Mouse (Mus musculus) intestine, embryonic 14.5 days (tissue): ENCODE results near the gene Gfod1. TPM values are rescaled to one million over a fixed set of nuclear protein-coding genes. Genes with fewer than 3 reads are reported as not detected.

ENCODE experiments used
- ATAC-seq: fragments of 200-750 bp; cut with Nextera tagmentation; replicated peaks from 2 replicates; pipeline ENCODE4 v1.8.0; 2017; ENCODE audit warnings: low read depth, moderate number of reproducible peaks, moderate TSS enrichment, moderate library complexity; ENCODE audit not compliant: low FRiP score, low TSS enrichment
- DNase-seq: peaks from one replicate; pipeline ENCODE4 v3.0.0-alpha.2; 2018; ENCODE audit warnings: low spot score
- H3K27ac ChIP-seq: fragments of 300-500 bp; sonication (generic); 2 replicates; pipeline ENCODE4 v1.5.1; 2014; ENCODE audit warnings: low read depth, mild to moderate bottlenecking, control low read depth
- H3K27me3 ChIP-seq: fragments of 300-500 bp; sonication (generic); replicated peaks from 2 replicates; pipeline ENCODE4 v1.6.1; 2014; ENCODE audit warnings: low read length, control low read depth; ENCODE audit not compliant: control insufficient read depth, insufficient read depth
- H3K36me3 ChIP-seq: fragments of 300-500 bp; sonication (generic); 2 replicates; pipeline ENCODE4 v1.6.1; 2014; ENCODE audit warnings: low read length, control low read depth; ENCODE audit not compliant: control insufficient read depth, insufficient read depth
- H3K4me1 ChIP-seq: fragments of 300-500 bp; sonication (generic); replicated peaks from 2 replicates; pipeline ENCODE4 v1.6.1; 2014; ENCODE audit warnings: low read length, control low read depth, mixed read lengths; ENCODE audit not compliant: control insufficient read depth, insufficient read depth
- H3K4me2 ChIP-seq: fragments of 300-500 bp; sonication (generic); 2 replicates; pipeline ENCODE4 v1.6.1; 2014; ENCODE audit warnings: low read length
- H3K4me3 ChIP-seq: fragments of 300-500 bp; sonication (generic); 2 replicates; pipeline ENCODE4 v1.5.1; 2014; ENCODE audit warnings: low read depth, low read length, control low read depth, mixed read lengths
- H3K9ac ChIP-seq: fragments of 300-500 bp; sonication (generic); 2 replicates; pipeline ENCODE4 v1.6.1; 2014; ENCODE audit warnings: mild to moderate bottlenecking, low read length
- H3K9me3 ChIP-seq: fragments of 300-500 bp; sonication (generic); 2 replicates; pipeline ENCODE4 v1.6.1; 2016; ENCODE audit warnings: low read length, control low read depth; ENCODE audit not compliant: control insufficient read depth
- WGBS: fragments of 180-500 bp; shearing (Covaris S2); extraction: QIAGEN DNeasy Blood & Tissue Kit; methylation state at CpG from one replicate; pipeline ENCODE4 v1.1.7; 2014; 5-methylcytosine and 5-hydroxymethylcytosine counted together
- polyA plus RNA-seq: library from polyadenylated mRNA; unstranded; fragments of >200 nt; fragmentation: Nextera tagmentation; extraction: Ambion mirVana; gene quantifications from 2 replicates; pipeline ENCODE4 v1.2.1, GENCODE M21; 2014

The Gfod1 gene
- polyA plus RNA-seq, 1 experiment from 2014 or later = 0.18 TPM

DNA sequence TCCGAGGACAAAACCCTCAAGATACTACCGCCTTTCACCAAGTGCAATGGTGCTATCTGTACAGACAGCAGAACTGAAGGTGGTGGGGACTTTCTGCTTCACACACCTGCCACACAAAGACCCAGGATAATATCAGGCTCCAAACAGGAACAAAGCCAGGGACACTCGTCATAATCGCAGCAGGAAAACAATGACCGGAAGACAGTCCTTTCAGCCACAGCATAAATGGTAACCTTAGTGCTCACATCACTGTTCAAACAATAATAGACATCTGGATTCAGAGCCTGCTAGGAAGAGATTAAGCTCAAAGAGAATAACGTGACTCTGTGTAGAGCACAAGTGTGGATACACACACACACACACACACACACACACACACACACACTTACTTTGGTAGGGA is 67.3 kb downstream of the Gfod1 start:
- ATAC-seq = no peak
- no peak overlapping the region for H3K9ac ChIP-seq
- no peaks in the 10 kb centered on the region for H3K9me3 ChIP-seq
- H3K4me1 ChIP-seq = peaks cover 12% of the 10 kb centered on the region
- H3K4me3 ChIP-seq = no peak overlapping the region
- no peak overlapping the region for H3K27ac ChIP-seq
- no peak for DNase-seq
- no peak overlapping the region for H3K4me2 ChIP-seq
- H3K36me3 ChIP-seq = no peaks in the 10 kb centered on the region
- no peaks in the 10 kb centered on the region for H3K27me3 ChIP-seq
- 68% methylated on average over 6 of the region's 6 CpGs for WGBS

- Histone ChIP-seq H3K4me2 (no peak overlapping the region), H3K36me3 (no peaks in the 10 kb centered on the region), H3K9ac (no peak overlapping the region), H3K27ac (no peak overlapping the region), H3K27me3 (no peaks in the 10 kb centered on the region), H3K4me1 (peaks cover 11% of the 10 kb centered on the region), H3K9me3 (no peaks in the 10 kb centered on the region), H3K4me3 (no peak overlapping the region)
- 67% methylated on average over 4 of the region's 4 CpGs for WGBS
- ATAC-seq (no peak), DNase-seq (no peak)
These were observed 68.0 kb downstream of the Gfod1 start for GRCm38 (mm10) chr13:43235982-43236381.

DNA sequence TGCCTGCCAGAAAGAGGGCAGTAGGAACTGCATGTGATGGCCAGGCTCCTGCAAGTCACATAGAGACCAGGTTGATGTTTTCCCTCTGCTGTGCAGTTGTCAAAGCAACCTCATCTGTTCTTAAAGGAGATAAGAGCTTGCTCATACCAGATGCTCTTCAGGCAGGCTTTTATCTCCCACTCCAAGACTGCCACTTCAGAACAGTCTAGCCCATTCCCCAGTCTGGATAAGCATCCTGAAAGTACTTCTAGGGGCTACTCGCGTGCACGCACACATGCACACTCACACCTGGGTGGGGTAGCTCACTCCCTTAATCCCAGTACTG is 68.4 kb downstream of the Gfod1 start:
- Histone ChIP-seq H3K9me3 (no peaks in the 10 kb centered on the region), H3K27ac (no peak overlapping the region), H3K4me1 (peaks cover 10% of the 10 kb centered on the region), H3K4me3 (no peak overlapping the region), H3K36me3 (no peaks in the 10 kb centered on the region), H3K27me3 (no peaks in the 10 kb centered on the region), H3K9ac (no peak overlapping the region), H3K4me2 (no peak overlapping the region)
- DNase-seq (no peak), ATAC-seq (no peak)
- 58% methylated on average over 3 of the region's 3 CpGs for WGBS

DNA sequence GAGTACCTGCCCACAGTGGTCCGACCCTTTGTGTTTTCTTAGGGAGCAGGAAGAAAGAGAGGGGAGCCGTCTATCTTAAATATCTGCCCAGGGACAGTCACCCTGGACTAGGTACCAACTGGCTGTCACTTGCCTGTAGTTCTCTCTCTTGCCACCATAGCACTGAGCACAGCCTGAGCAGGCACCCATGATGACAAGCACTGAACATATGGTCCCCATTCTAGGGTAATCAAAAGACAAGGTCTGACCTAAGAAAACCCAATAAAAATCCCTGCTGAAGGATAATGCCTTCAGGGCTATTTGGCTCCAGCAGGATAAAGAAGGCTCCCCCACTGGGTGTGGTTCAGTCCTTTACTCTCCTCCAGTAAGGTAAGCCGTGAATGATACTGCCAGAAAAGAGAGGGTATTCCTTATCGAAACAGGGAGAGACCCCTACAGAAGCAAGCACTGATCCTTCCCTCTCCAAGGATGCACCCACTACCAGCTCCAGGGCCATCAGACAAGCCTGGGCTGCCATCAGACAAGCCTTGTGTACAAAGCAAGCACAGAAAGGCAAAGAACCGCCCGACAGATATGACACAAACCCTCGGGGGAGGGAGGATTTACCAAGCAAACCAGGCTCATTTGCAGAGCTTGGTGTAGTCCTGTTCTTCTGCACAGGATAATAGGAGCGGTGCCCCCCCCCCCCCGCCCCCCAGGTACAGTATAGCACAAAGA is 68.9 kb downstream of the Gfod1 start:
- Histone ChIP-seq H3K27ac (no peak overlapping the region), H3K36me3 (no peaks in the 10 kb centered on the region), H3K9me3 (no peaks in the 10 kb centered on the region), H3K27me3 (no peaks in the 10 kb centered on the region), H3K4me2 (no peak overlapping the region), H3K9ac (no peak overlapping the region), H3K4me3 (no peak overlapping the region), H3K4me1 (peaks cover 10% of the 10 kb centered on the region)
- DNase-seq (no peak), ATAC-seq (no peak)
- 51% methylated on average over 9 of the region's 9 CpGs for WGBS

GRCm38 (mm10) chr13:43233331-43233730 is 70.6 kb downstream of the Gfod1 start:
- Histone ChIP-seq H3K4me2 (no peak overlapping the region), H3K27me3 (no peaks in the 10 kb centered on the region), H3K9me3 (no peaks in the 10 kb centered on the region), H3K36me3 (no peaks in the 10 kb centered on the region), H3K4me3 (no peak overlapping the region), H3K9ac (no peak overlapping the region), H3K4me1 (peaks cover 10% of the 10 kb centered on the region), H3K27ac (no peak overlapping the region)
- ATAC-seq (no peak), DNase-seq (no peak)
- WGBS = 75% methylated on average over 4 of the region's 4 CpGs

GRCm38 (mm10) chr13:43231965-43232860 is 71.8 kb downstream of the Gfod1 start:
- Histone ChIP-seq H3K9me3 (no peaks in the 10 kb centered on the region), H3K4me1 (peaks cover 10% of the 10 kb centered on the region), H3K4me2 (no peak overlapping the region), H3K27me3 (no peaks in the 10 kb centered on the region), H3K9ac (no peak overlapping the region), H3K27ac (no peak overlapping the region), H3K4me3 (no peak overlapping the region), H3K36me3 (no peaks in the 10 kb centered on the region)
- peak; percentile 62 for DNase-seq
- 23% methylated on average over 13 of the region's 13 CpGs for WGBS
- ATAC-seq = no peak

GRCm38 (mm10) chr13:43230842-43231241 is 73.1 kb downstream of the Gfod1 start:
- Histone ChIP-seq H3K9ac (no peak overlapping the region), H3K9me3 (no peaks in the 10 kb centered on the region), H3K4me1 (peaks cover 10% of the 10 kb centered on the region), H3K36me3 (no peaks in the 10 kb centered on the region), H3K4me3 (no peak overlapping the region), H3K27ac (no peak overlapping the region), H3K27me3 (no peaks in the 10 kb centered on the region), H3K4me2 (no peak overlapping the region)
- WGBS = 59% methylated on average over 4 of the region's 4 CpGs
- DNase-seq = no peak
- ATAC-seq = no peak

DNA sequence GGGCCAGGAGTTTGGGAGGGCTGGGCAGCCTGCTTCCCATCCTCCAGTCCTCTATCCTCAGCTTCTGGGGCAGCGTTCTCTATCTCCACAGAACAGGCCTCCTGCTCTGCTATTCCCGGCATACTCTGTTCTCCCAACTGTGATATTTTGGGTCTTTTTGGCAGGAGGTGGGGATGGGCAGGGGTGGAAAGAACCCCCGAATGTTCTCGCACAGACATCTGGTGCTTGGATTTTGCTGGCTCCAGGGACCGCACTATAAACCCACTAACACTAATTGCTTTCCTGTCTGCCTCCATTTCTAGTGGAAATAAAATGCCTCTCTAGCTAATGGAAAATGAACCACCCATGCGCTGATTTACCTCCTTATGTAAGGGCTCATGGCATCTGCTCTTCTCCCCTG is 73.7 kb downstream of the Gfod1 start:
- Histone ChIP-seq H3K9ac (no peak overlapping the region), H3K36me3 (no peaks in the 10 kb centered on the region), H3K9me3 (no peaks in the 10 kb centered on the region), H3K4me3 (no peak overlapping the region), H3K4me2 (no peak overlapping the region), H3K27ac (no peak overlapping the region), H3K27me3 (no peaks in the 10 kb centered on the region), H3K4me1 (peaks cover 10% of the 10 kb centered on the region)
- ATAC-seq = no peak
- 75% methylated on average over 6 of the region's 6 CpGs for WGBS
- no peak for DNase-seq
